In genomic region chr14:52295558-52296264, GRCm38 (mm10) we compare ENCODE assay signal across 10 mouse cellular contexts. TPM values are rescaled to one million over a fixed set of nuclear protein-coding genes. Genes with fewer than 3 reads are reported as not detected.
DNase-seq lines count a peak whose midpoint lies in the region; ATAC-seq lines count a peak whose summit lies in the region.
"Had no signal": no experiment of that assay in that cellular context is flagged by ENCODE, and none has a peak within 500 bp of the region (broad histone marks: within the 10 kb centered on the region; RNA-seq: fewer than 3 reads in every experiment).

No protein-coding gene starts in this region.

- DNase-seq in embryonic facial prominence, embryonic 11.5 days (ENCODE audit: low spot score): peak; percentile 63
- DNase-seq in embryonic facial prominence, embryonic 10.5 days (ENCODE audit: low spot score): no peak
- peak; percentile 44 for DNase-seq in A20 (ENCODE audit: low read depth, low spot score)
- DNase-seq in adrenal gland, postnatal 14 days: no peak
- DNase-seq in urinary bladder, postnatal 10 days (ENCODE audit: low spot score): no peak
- DNase-seq in thymus, postnatal 10 days (ENCODE audit: low spot score in 2 of 2): no peak
- DNase-seq: thymus, postnatal 36 days had no signal

- H3K27ac ChIP-seq in embryonic facial prominence, embryonic 11.5 days (replicated peaks; ENCODE audit: low read depth, low read length): no peak overlapping the region
- no peak overlapping the region for H3K27ac ChIP-seq in embryonic facial prominence, embryonic 10.5 days (replicated peaks)
- H3K27ac ChIP-seq: lung, embryonic 15.5 days had no signal

- peak; percentile 42; the same call in 1 of the 2 replicates for ATAC-seq in embryonic facial prominence, embryonic 11.5 days (replicated peaks; ENCODE audit: insufficient number of reproducible peaks, low FRiP score, low TSS enrichment, low read depth)
- peak; percentile 76 for ATAC-seq in erythroid progenitor cell, adult 5-6 weeks (replicated peaks; ENCODE audit: low FRiP score, poor library complexity, severe bottlenecking)
- peak; percentile 58 for ATAC-seq in megakaryocyte-erythroid progenitor cell, adult 5-6 weeks (replicated peaks; ENCODE audit: low FRiP score, low TSS enrichment, poor library complexity, severe bottlenecking)

- H3K9ac ChIP-seq in embryonic facial prominence, embryonic 11.5 days (replicated peaks; ENCODE audit: low read length): no peak overlapping the region
- H3K9ac ChIP-seq: lung, embryonic 15.5 days had no signal

- WGBS in embryonic facial prominence, embryonic 11.5 days: 74% methylated on average over 6 of the region's 6 CpGs
- WGBS in embryonic facial prominence, embryonic 10.5 days: 77% methylated on average over 6 of the region's 6 CpGs

- H3K9me3 ChIP-seq in embryonic facial prominence, embryonic 11.5 days (replicated peaks; ENCODE audit: control insufficient read depth, low read length): no peaks in the 10 kb centered on the region
- H3K9me3 ChIP-seq in embryonic facial prominence, embryonic 10.5 days: no peaks in the 10 kb centered on the region
- H3K9me3 ChIP-seq: lung, embryonic 15.5 days had no signal

- H3K27me3 ChIP-seq in embryonic facial prominence, embryonic 11.5 days (ENCODE audit: control insufficient read depth, insufficient read depth, low read length): no peaks in the 10 kb centered on the region
- H3K27me3 ChIP-seq in embryonic facial prominence, embryonic 10.5 days (replicated peaks; ENCODE audit: low read depth, poor library complexity, severe bottlenecking): no peaks in the 10 kb centered on the region
- H3K27me3 ChIP-seq: lung, embryonic 15.5 days had no signal

- H3K4me2 ChIP-seq in embryonic facial prominence, embryonic 11.5 days (ENCODE audit: low read depth, low read length): no peak overlapping the region
- H3K4me2 ChIP-seq: lung, embryonic 15.5 days had no signal

- H3K4me3 ChIP-seq in embryonic facial prominence, embryonic 11.5 days (ENCODE audit: low read depth, low read length): no peak overlapping the region
- no peak overlapping the region for H3K4me3 ChIP-seq in embryonic facial prominence, embryonic 10.5 days
- H3K4me3 ChIP-seq: lung, embryonic 15.5 days had no signal

- no peaks in the 10 kb centered on the region for H3K4me1 ChIP-seq in embryonic facial prominence, embryonic 11.5 days (ENCODE audit: control insufficient read depth, insufficient read depth, low read length)
- no peaks in the 10 kb centered on the region for H3K4me1 ChIP-seq in embryonic facial prominence, embryonic 10.5 days
- H3K4me1 ChIP-seq: lung, embryonic 15.5 days had no signal

- peaks cover 4% of the 10 kb centered on the region for H3K36me3 ChIP-seq in embryonic facial prominence, embryonic 11.5 days (replicated peaks; ENCODE audit: control insufficient read depth, insufficient read depth, low read depth, low read length)
- peaks cover 99% of the 10 kb centered on the region for H3K36me3 ChIP-seq in embryonic facial prominence, embryonic 10.5 days (replicated peaks)

RNA-seq across cellular contexts. Expression of gene Mettl3, which starts 9.2 kb away (rescaled TPM):
- 49.8 and 50.1 TPM in 2 replicates for polyA plus RNA-seq in embryonic facial prominence, embryonic 11.5 days (2014; fragmentation: Nextera tagmentation; extraction: Ambion mirVana)
- 55.4 and 64.0 TPM in 2 replicates for polyA plus RNA-seq in embryonic facial prominence, embryonic 10.5 days (2016; fragmentation: Nextera tagmentation; extraction: Ambion mirVana)
- 12.2 and 24.9 TPM in 2 replicates for total RNA-seq in erythroid progenitor cell, adult 5-6 weeks (2015; ENCODE audit: low replicate concordance)
- 22.7 and 38.7 TPM in 2 replicates for total RNA-seq in erythroid progenitor cell, adult 5-6 weeks (2017; ENCODE audit: low replicate concordance)
- total RNA-seq in megakaryocyte-erythroid progenitor cell, adult 5-6 weeks (2014; fragmentation: Nextera tagmentation): 99.9 and 106 TPM in 2 replicates
- 80.9 and 82.8 TPM in 2 replicates for total RNA-seq in megakaryocyte-erythroid progenitor cell, adult 5-6 weeks (2017)
- total RNA-seq in adrenal gland, postnatal 14 days (2021): 31.4 and 41.7 TPM in 2 replicates

RNA-seq across cellular contexts. Expression of gene Rab2b, which starts 16.4 kb away (rescaled TPM):
- polyA plus RNA-seq in embryonic facial prominence, embryonic 11.5 days (2014; fragmentation: Nextera tagmentation; extraction: Ambion mirVana): 26.1 and 26.5 TPM in 2 replicates
- 22.7 and 25.8 TPM in 2 replicates for polyA plus RNA-seq in embryonic facial prominence, embryonic 10.5 days (2016; fragmentation: Nextera tagmentation; extraction: Ambion mirVana)
- total RNA-seq in erythroid progenitor cell, adult 5-6 weeks (2015; ENCODE audit: low replicate concordance): 5.4 and 6.3 TPM in 2 replicates
- 2.7 and 9.2 TPM in 2 replicates for total RNA-seq in erythroid progenitor cell, adult 5-6 weeks (2017; ENCODE audit: low replicate concordance)
- 5.3 and 6.9 TPM in 2 replicates for total RNA-seq in megakaryocyte-erythroid progenitor cell, adult 5-6 weeks (2014; fragmentation: Nextera tagmentation)
- 4.8 and 14.1 TPM in 2 replicates for total RNA-seq in megakaryocyte-erythroid progenitor cell, adult 5-6 weeks (2017)
- 30.2 and 32.2 TPM in 2 replicates for total RNA-seq in adrenal gland, postnatal 14 days (2021)

RNA-seq across cellular contexts. Expression of gene Tox4, which starts 16.8 kb away (rescaled TPM):
- polyA plus RNA-seq in embryonic facial prominence, embryonic 11.5 days (2014; fragmentation: Nextera tagmentation; extraction: Ambion mirVana): 47.7 and 51.5 TPM in 2 replicates
- polyA plus RNA-seq in embryonic facial prominence, embryonic 10.5 days (2016; fragmentation: Nextera tagmentation; extraction: Ambion mirVana): 53.5 and 60.7 TPM in 2 replicates
- 14.7 and 27.0 TPM in 2 replicates for total RNA-seq in erythroid progenitor cell, adult 5-6 weeks (2015; ENCODE audit: low replicate concordance)
- 20.1 and 20.3 TPM in 2 replicates for total RNA-seq in erythroid progenitor cell, adult 5-6 weeks (2017; ENCODE audit: low replicate concordance)
- total RNA-seq in megakaryocyte-erythroid progenitor cell, adult 5-6 weeks (2014; fragmentation: Nextera tagmentation): 24.9 and 26.9 TPM in 2 replicates
- 29.7 and 32.5 TPM in 2 replicates for total RNA-seq in megakaryocyte-erythroid progenitor cell, adult 5-6 weeks (2017)
- 42.7 and 46.9 TPM in 2 replicates for total RNA-seq in adrenal gland, postnatal 14 days (2021)

RNA-seq across cellular contexts. Expression of gene Sall2, which starts 32.9 kb away (rescaled TPM):
- 39.6 and 40.1 TPM in 2 replicates for polyA plus RNA-seq in embryonic facial prominence, embryonic 11.5 days (2014; fragmentation: Nextera tagmentation; extraction: Ambion mirVana)
- polyA plus RNA-seq in embryonic facial prominence, embryonic 10.5 days (2016; fragmentation: Nextera tagmentation; extraction: Ambion mirVana): 50.3 and 51.9 TPM in 2 replicates
- 1.1 TPM in 1 of 2 replicates, not detected in the other for total RNA-seq in erythroid progenitor cell, adult 5-6 weeks (2015; ENCODE audit: low replicate concordance)
- total RNA-seq in erythroid progenitor cell, adult 5-6 weeks (2017; ENCODE audit: low replicate concordance): 0.13 and 0.30 TPM in 2 replicates
- total RNA-seq in megakaryocyte-erythroid progenitor cell, adult 5-6 weeks (2014; fragmentation: Nextera tagmentation): 0.54 and 1.5 TPM in 2 replicates
- total RNA-seq in megakaryocyte-erythroid progenitor cell, adult 5-6 weeks (2017): 1.4 TPM in 1 of 2 replicates, not detected in the other
- 7.3 and 9.6 TPM in 2 replicates for total RNA-seq in adrenal gland, postnatal 14 days (2021)

RNA-seq across cellular contexts. Expression of gene Chd8, which starts 38.1 kb away (rescaled TPM):
- polyA plus RNA-seq in embryonic facial prominence, embryonic 11.5 days (2014; fragmentation: Nextera tagmentation; extraction: Ambion mirVana): 47.5 and 55.4 TPM in 2 replicates
- polyA plus RNA-seq in embryonic facial prominence, embryonic 10.5 days (2016; fragmentation: Nextera tagmentation; extraction: Ambion mirVana): 51.2 and 51.7 TPM in 2 replicates
- total RNA-seq in erythroid progenitor cell, adult 5-6 weeks (2015; ENCODE audit: low replicate concordance): 53.0 and 95.2 TPM in 2 replicates
- total RNA-seq in erythroid progenitor cell, adult 5-6 weeks (2017; ENCODE audit: low replicate concordance): 69.4 and 84.6 TPM in 2 replicates
- total RNA-seq in megakaryocyte-erythroid progenitor cell, adult 5-6 weeks (2014; fragmentation: Nextera tagmentation): 108 and 137 TPM in 2 replicates
- total RNA-seq in megakaryocyte-erythroid progenitor cell, adult 5-6 weeks (2017): 52.5 and 86.4 TPM in 2 replicates
- 88.4 and 93.0 TPM in 2 replicates for total RNA-seq in adrenal gland, postnatal 14 days (2021)

Comparison
In these comparisons a context has a peak if more than half of its experiments do, and no peak if none do; other contexts are left out.
1. DNase-seq: peak in embryonic facial prominence, embryonic 11.5 days (single experiment) and A20 (single experiment); none in embryonic facial prominence, embryonic 10.5 days (single experiment), adrenal gland, postnatal 14 days (single experiment), urinary bladder, postnatal 10 days (single experiment) and thymus, postnatal 10 days (0 of 2).
2. Peak in every context shown above with its lines, with median percentiles within 50 percentile points of each other: ATAC-seq.